ENCODE assay signal across 11 mouse cellular contexts in the genomic region with DNA sequence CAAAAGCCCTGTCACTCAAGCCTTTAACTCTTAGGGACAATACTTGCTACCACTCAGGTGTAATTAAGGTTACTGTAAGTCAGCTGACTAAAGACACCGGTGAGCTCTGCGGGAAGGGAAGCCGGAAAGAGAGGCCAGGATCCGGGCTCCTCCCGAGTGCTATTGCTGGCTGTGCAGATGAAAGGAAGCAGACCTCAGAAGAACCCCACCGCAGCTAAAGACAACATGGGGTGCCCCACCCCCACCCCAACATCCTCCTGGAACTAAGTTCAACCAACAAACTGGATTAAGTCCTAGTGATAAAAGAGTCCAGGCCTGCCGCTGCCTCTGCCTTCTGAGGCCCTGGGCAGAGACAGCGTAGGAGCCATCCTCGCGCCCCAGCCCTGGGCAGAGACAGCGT.
DNase-seq lines count a peak whose midpoint lies in the region; ATAC-seq and TF ChIP-seq lines count a peak whose summit lies in the region.
"Had no signal": no experiment of that assay in that cellular context is flagged by ENCODE, and none has a peak within 500 bp of the region (broad histone marks: within the 10 kb centered on the region; RNA-seq: fewer than 3 reads in every experiment).

No protein-coding gene starts in this region.

- no peak for TF ChIP-seq POLR2A in ES-Bruce4 (IDR thresholded peaks at IDR 0.05; ENCODE audit: insufficient read depth, low read length)
- TF ChIP-seq POLR2A in heart, adult 2 months (IDR thresholded peaks at IDR 0.05; ENCODE audit: insufficient read depth, low read depth, low read length) = no peak

- intact Hi-C loops in heart, adult 2 months (cut with DNase I) = loop anchor here (5.0 kb wide), 2 partner anchors 35 to 135 kb away; no protein-coding TSS in a partner anchor

- TF ChIP-seq CTCF in ES-Bruce4 (IDR thresholded peaks at IDR 0.05; ENCODE audit: low read depth, low read length) = no peak
- TF ChIP-seq CTCF in heart, adult 2 months (IDR thresholded peaks at IDR 0.05) = no peak

- H3K4me2 ChIP-seq in kidney, embryonic 15.5 days = no peak overlapping the region

- H3K9ac ChIP-seq in kidney, embryonic 15.5 days = no peak overlapping the region
- peak overlapping the region; percentile 5 for H3K9ac ChIP-seq in ES-Bruce4 (ENCODE audit: low read depth, poor library complexity, severe bottlenecking)
- peak overlapping the region; percentile 34 for H3K9ac ChIP-seq in heart, adult 2 months (ENCODE audit: low read depth, low read length)

- no peak for ATAC-seq in kidney, embryonic 15.5 days (replicated peaks; ENCODE audit: low FRiP score)
- peak; percentile 38 for ATAC-seq in megakaryocyte progenitor cell, adult 5-6 weeks (replicated peaks; ENCODE audit: poor library complexity)
- ATAC-seq: hindbrain, embryonic 16.5 days had no signal

- no peak overlapping the region for H3K27ac ChIP-seq in kidney, embryonic 15.5 days
- peak overlapping the region; percentile 50 for H3K27ac ChIP-seq in ES-Bruce4 (ENCODE audit: insufficient read depth, low read length)
- H3K27ac ChIP-seq in heart, adult 2 months = peak overlapping the region; percentile 96
- H3K27ac ChIP-seq: macrophage had no signal

- H3K36me3 ChIP-seq in kidney, embryonic 15.5 days = no peaks in the 10 kb centered on the region
- H3K36me3 ChIP-seq in ES-Bruce4 (ENCODE audit: control insufficient read depth, insufficient read depth, low read length, poor library complexity, severe bottlenecking) = no peaks in the 10 kb centered on the region
- peaks cover 19% of the 10 kb centered on the region for H3K36me3 ChIP-seq in heart, adult 2 months (ENCODE audit: control insufficient read depth, insufficient read depth, low read length)

- no peak overlapping the region for H3K4me3 ChIP-seq in kidney, embryonic 15.5 days (replicated peaks)
- 0 out of 2 replicates have a peak overlapping the region, but pooled peaks have one; percentile 25 for H3K4me3 ChIP-seq in ES-Bruce4 (ENCODE audit: low read depth, low read length)
- no peak overlapping the region for H3K4me3 ChIP-seq in heart, adult 2 months

- peaks cover 19% of the 10 kb centered on the region for H3K4me1 ChIP-seq in kidney, embryonic 15.5 days
- H3K4me1 ChIP-seq in ES-Bruce4 (ENCODE audit: control insufficient read depth, insufficient read depth, low read length) = peaks cover 4% of the 10 kb centered on the region
- H3K4me1 ChIP-seq in heart, adult 2 months (ENCODE audit: control insufficient read depth, insufficient read depth, low read length) = peaks cover 16% of the 10 kb centered on the region

- 27% methylated on average over 11 of the region's 11 CpGs for WGBS in kidney, embryonic 15.5 days
- WGBS in heart, adult 2 months = 36% methylated on average over 11 of the region's 11 CpGs

- H3K79me2 ChIP-seq in heart, adult 2 months (replicated peaks; ENCODE audit: control insufficient read depth, insufficient read depth, low read length) = no peaks in the 10 kb centered on the region; the same call in 1 of the 2 replicates

- H3K27me3 ChIP-seq in kidney, embryonic 15.5 days = peaks cover 38% of the 10 kb centered on the region
- H3K27me3 ChIP-seq in ES-Bruce4 (ENCODE audit: control insufficient read depth, insufficient read depth, low read length, poor library complexity, severe bottlenecking) = no peaks in the 10 kb centered on the region
- no peaks in the 10 kb centered on the region for H3K27me3 ChIP-seq in heart, adult 2 months (ENCODE audit: control insufficient read depth, insufficient read depth, low read length)

- H3K9me3 ChIP-seq in kidney, embryonic 15.5 days (replicated peaks) = no peaks in the 10 kb centered on the region
- H3K9me3 ChIP-seq in ES-Bruce4 (replicated peaks; ENCODE audit: control insufficient read depth, insufficient read depth, low read length, poor library complexity, severe bottlenecking) = no peaks in the 10 kb centered on the region

- peak; percentile 25 to 40 for DNase-seq in kidney, postnatal 36 days
- DNase-seq in heart, adult 2 months = peak; percentile 58 to 68
- DNase-seq in cerebellum, postnatal 36 days = no peak
- no peak for DNase-seq in testis, postnatal 14 days (ENCODE audit: low spot score)
- DNase-seq in c-Kit-positive CD71-positive TER-119-positive erythroid progenitor cells, embryonic 14.5 days (ENCODE audit: low spot score) = no peak
- DNase-seq: right cerebral cortex, adult 18-20 months had no signal

- TF ChIP-seq EP300 in ES-Bruce4 (IDR thresholded peaks at IDR 0.05; ENCODE audit: insufficient read depth, low read depth, low read length) = 0 out of 2 replicates have a peak, but pooled peaks have one; percentile 39
- no peak for TF ChIP-seq EP300 in heart, adult 2 months (IDR thresholded peaks at IDR 0.05; ENCODE audit: insufficient read depth, low read depth, low read length)

Comparison
In these comparisons a context has a peak if more than half of its experiments do, and no peak if none do; other contexts are left out.
1. DNase-seq: peak in kidney, postnatal 36 days (2 of 2) and heart, adult 2 months (2 of 2); none in cerebellum, postnatal 36 days (0 of 2), testis, postnatal 14 days (single experiment) and c-Kit-positive CD71-positive TER-119-positive erythroid progenitor cells, embryonic 14.5 days (single experiment).